Mouse (Mus musculus) left cerebral cortex, adult 18-20 months (tissue): Measurements from ENCODE around the gene Slc6a2. TPM values are rescaled to one million over a fixed set of nuclear protein-coding genes. Genes with fewer than 3 reads are reported as not detected.

Experiments used
- DNase-seq, 2 experiments: peaks; one replicate each; pipeline ENCODE4 v3.0.0; 2021 to 2022; ENCODE audit warnings: low spot score in 2 of 2, mixed read lengths in 1 of 2
- microRNA-seq, 2 experiments: library from miRNA; unstranded; fragments of <30 nt; microRNA quantifications; one replicate each; pipeline ENCODE4 v1.2.0; 2021
- total RNA-seq, 2 experiments: library from RNA; stranded (reverse); gene quantifications; 2 replicates each; pipeline ENCODE4 v1.2.3; 2021

Slc6a2 gene
- total RNA-seq, 2 experiments from 2014 or later: 0.07 to 0.14 TPM

DNA sequence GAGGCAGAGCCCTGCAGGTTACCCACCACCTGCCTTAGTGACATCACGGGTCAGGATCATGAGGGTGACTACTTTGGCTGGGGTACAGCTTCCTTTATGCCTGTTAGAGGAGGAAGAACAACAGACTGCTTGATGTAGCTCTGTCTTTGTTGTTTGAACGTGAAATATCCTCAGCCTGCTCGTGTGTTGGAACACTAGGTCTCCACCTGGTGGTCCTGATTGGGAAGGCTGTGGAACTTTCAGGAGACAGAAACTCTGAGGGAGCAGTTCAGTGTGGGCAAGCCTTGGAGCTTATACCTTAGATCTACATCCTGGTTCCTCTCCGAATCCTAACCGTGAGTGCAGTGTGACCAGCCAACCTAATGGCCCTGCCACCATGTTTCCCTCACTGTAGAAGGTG is 61.9 kb downstream of the Slc6a2 start:
- DNase-seq: no peak

DNA sequence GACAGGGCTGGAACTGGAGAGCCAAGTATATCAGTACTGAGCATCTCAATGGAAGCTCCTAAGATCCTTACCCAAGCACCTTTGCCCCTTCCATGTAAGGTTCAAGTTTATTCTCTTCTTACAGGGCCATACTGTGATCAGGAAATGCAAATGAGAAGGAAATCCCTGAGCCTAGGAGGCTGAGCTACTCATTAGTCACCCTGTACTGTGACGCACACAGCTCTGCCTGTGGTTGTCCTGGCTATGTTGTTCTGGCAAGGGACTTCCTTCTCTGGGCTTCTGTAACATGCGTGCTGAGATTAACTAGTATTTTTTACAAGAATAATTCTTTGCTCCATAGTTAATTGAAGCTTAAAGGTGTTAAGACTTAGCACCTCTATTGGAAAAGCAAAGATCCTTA is 70.8 kb downstream of the Slc6a2 start:
- no peak for DNase-seq

- no peak for DNase-seq
Measured at GRCm38 (mm10) chr8:93038831-93039230, 79.0 kb downstream of the Slc6a2 start.

DNA sequence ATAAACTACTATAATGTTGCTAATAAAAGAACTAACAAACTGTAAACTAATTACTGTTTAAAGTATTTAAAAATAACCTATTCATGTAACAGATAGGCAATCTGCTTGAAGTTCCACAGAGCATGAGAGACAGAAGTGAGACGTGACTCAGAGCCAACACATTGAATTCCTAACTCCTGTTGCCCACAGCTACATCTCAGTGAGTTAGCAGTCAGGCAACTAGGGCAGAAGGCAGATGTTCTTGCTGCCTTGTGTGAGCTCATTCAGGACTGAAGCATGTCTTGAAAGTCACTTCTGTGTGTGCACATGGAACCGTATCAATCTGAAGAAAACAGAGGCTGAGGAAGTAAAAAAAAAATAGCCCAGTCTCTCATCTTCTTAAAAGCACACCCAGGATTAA is 80.4 kb downstream of the Slc6a2 start:
- DNase-seq: peak; percentile 8 to 11

GRCm38 (mm10) chr8:93040776-93041567 is 81.1 kb downstream of the Slc6a2 start:
- no peak for DNase-seq

DNA sequence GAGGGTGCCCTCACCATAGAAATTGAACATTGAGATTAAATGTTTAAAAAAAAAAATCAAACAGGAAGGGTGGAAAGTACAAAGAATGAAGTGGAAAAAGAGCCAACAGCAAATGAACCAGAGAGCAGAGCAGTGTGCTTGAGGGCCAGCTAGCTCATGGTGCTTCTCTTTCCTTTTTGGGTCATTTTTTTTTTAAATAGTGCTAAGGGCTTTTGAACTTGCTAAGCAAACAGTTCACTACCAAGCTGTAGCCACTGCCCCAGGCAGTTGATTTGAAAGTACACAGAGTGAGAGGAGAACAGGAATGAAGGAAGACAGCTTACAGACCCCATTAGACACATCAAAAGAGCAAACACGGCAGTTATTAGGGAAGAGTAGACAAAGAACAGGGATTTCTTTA is 83.2 kb downstream of the Slc6a2 start:
- DNase-seq: no peak

DNA sequence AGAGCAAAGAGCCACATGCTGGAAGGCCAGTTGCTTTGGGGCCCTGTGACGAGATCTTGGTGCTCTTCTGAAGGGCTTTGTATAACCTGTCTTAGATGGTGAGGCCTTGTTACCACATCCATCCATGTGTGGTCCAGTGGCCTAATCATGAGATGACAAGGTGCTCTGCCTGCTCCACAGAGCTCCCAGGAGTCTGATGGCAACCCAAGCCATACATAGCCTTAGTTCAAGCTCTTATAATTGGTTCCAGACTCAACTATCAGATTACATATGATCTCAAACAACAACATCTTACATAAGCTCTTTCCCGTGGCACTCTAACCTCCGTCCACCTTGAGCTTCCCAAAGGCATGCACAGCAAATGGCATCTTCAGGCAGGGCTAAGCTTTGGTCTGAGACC is 88.2 kb downstream of the Slc6a2 start, which contains the start of gene Ces1a:
Gene Ces1a, minus strand, starts transcription at position 101 of the 400 bp plus-strand sequence.
- DNase-seq: no peak

DNA sequence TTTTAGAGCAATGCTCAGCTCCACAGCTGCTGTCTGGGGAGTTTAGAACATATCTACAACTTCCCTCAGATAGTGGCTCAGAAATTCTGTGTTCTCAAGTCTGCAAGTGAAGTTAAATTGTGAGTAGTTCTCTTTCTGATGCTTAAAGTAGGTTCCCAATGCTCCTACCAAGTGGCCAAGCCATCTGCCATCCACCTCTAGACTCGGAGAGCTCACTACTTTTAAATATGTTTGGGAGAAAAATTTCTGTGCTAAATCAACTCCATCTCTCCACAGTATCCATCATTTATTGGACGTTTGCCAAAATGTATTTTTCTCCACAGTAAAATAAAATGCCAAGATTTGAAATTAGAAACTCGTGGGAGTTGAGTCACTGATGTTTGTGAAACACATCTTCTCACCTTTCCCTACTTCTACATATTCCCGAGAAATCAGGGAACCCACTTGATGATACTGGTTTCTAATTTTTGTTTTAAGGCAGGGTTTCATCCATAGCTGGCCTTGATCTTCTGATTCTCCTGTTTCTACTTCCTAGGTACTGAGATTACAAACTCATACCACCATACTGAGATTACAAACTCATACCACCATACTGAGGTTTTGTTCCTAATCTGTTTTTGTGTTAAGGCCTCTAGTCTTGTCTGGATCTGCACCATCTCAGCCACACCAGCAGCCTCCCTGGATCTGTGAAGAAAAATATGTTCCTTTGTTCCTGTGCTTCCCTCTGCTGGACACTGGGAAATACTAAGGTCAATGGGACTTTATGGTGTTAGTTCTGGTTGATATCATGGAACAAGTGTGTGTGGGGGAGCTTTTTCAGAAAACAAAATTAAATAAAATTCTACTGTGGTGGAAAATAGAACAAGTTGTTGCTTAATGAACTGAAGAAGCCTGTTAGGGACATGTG is 88.9 kb downstream of the Slc6a2 start:
- peak in 1 of 2 experiments; percentile 21 for DNase-seq

Small RNA genes within 50 kb of the gene (microRNA-seq; reads per million reads assigned to microRNA genes)
- gene Gm22151: 0 reads per million in 2 experiments

Other genes starting within 250 kb of the Slc6a2 start
- 1 to 10 TPM; 2.8 to 3.8 TPM for gene Mmp2, start 132.8 kb upstream of the Slc6a2 start, total RNA-seq
- 10 to 100 TPM in 1 of 2 experiments, 1 to 10 TPM in 1; 7.2 to 11.3 TPM for gene Lpcat2, start 104.7 kb upstream of the Slc6a2 start, total RNA-seq
- 1 to 10 TPM in 1 of 2 experiments, not detected in 1; 1.4 TPM for gene Capns2, start 58.7 kb upstream of the Slc6a2 start, total RNA-seq
- under 1 TPM; 0.23 to 0.40 TPM for gene Ces1a, start 88.1 kb downstream of the Slc6a2 start, total RNA-seq
- not detected for gene Ces1b, start 119.9 kb downstream of the Slc6a2 start, total RNA-seq
- gene Ces1c, start 171.2 kb downstream of the Slc6a2 start, total RNA-seq: not detected
- gene Ces1d, start 237.8 kb downstream of the Slc6a2 start, total RNA-seq: under 1 TPM; 0.21 to 0.79 TPM